Comparison of ENCODE assay signal across 8 mouse cellular contexts in the genomic region with DNA sequence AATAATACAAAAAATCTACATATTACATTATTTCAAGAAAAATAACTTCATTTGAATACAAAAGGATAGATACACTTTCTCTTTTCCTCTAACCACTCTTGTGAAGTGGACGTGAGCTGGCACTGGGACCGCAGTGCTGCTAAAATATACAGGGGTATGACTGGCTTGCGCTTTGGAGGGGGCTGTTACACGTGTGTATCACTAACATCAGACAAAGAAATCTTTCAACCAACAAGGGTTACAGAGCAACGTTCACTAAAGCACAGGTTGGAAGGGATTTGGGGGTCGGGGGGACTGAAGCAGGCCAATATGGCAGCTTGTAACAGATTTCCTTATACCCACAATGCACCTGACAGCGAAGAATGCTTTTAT.
A peak's percentile ranks its signal among the peaks of the same experiment; 100 is the strongest.
DNase-seq lines count a peak whose midpoint lies in the region; ATAC-seq and TF ChIP-seq lines count a peak whose summit lies in the region.

No protein-coding gene starts in this region.

- 67% methylated on average over 7 of the region's 7 CpGs for WGBS in heart, postnatal 0 days
- WGBS in forebrain, postnatal 0 days, result 44% methylated on average over 7 of the region's 7 CpGs
- WGBS in midbrain, embryonic 11.5 days, result 62% methylated on average over 7 of the region's 7 CpGs

- DNase-seq in heart, postnatal 0 days (ENCODE audit: low spot score), result no peak
- DNase-seq in heart, adult 9 months (ENCODE audit: low spot score in 2 of 2), result no peak
- no peak for DNase-seq in forebrain, postnatal 0 days
- DNase-seq in midbrain, embryonic 11.5 days (ENCODE audit: low spot score, missing footprints), result no peak
- no peak for DNase-seq in gastrocnemius, adult 8-10 months (ENCODE audit: low spot score in 2 of 2)
- DNase-seq in yolk sac, embryonic 10.5 days (ENCODE audit: low spot score), result no peak

- peak overlapping the region; percentile 43 for H3K4me3 ChIP-seq in heart, postnatal 0 days (ENCODE audit: low read depth, low read length)
- peak overlapping the region; percentile 8 for H3K4me3 ChIP-seq in cortical plate, adult 2 months (ENCODE audit: insufficient read depth, low read length)
- peak overlapping the region; percentile 7; the same call in 1 of the 2 replicates for H3K4me3 ChIP-seq in forebrain, postnatal 0 days (ENCODE audit: low read depth, low read length)
- peak overlapping the region; percentile 33; the same call in 1 of the 2 replicates for H3K4me3 ChIP-seq in midbrain, embryonic 11.5 days (ENCODE audit: low read depth, low read length)

- H3K36me3 ChIP-seq in heart, postnatal 0 days (replicated peaks; ENCODE audit: control insufficient read depth, insufficient read depth, low read length), result no peaks in the 10 kb centered on the region
- H3K36me3 ChIP-seq in forebrain, postnatal 0 days (ENCODE audit: insufficient read depth), result no peaks in the 10 kb centered on the region
- no peaks in the 10 kb centered on the region for H3K36me3 ChIP-seq in midbrain, embryonic 11.5 days (ENCODE audit: control insufficient read depth, insufficient read depth, low read length)

- H3K4me1 ChIP-seq in heart, postnatal 0 days (ENCODE audit: control insufficient read depth, insufficient read depth), result peaks cover 8% of the 10 kb centered on the region; the same call in 1 of the 2 replicates
- peaks cover 2% of the 10 kb centered on the region; the same call in 1 of the 2 replicates for H3K4me1 ChIP-seq in cortical plate, adult 2 months (ENCODE audit: control insufficient read depth, insufficient read depth, low read length)
- no peaks in the 10 kb centered on the region for H3K4me1 ChIP-seq in forebrain, postnatal 0 days (ENCODE audit: insufficient read depth)
- no peaks in the 10 kb centered on the region for H3K4me1 ChIP-seq in midbrain, embryonic 11.5 days (ENCODE audit: control insufficient read depth, insufficient read depth, low read length)

- no peak for TF ChIP-seq CTCF in heart, postnatal 0 days (IDR thresholded peaks at IDR 0.05; ENCODE audit: low read depth)
- TF ChIP-seq CTCF in cortical plate, adult 2 months (IDR thresholded peaks at IDR 0.05; ENCODE audit: extremely low read depth, insufficient read depth, low read length), result no peak
- TF ChIP-seq CTCF in forebrain, postnatal 0 days (IDR thresholded peaks at IDR 0.05; ENCODE audit: low read depth), result no peak

- H3K9ac ChIP-seq in heart, postnatal 0 days (replicated peaks; ENCODE audit: low read depth, low read length), result no peak overlapping the region
- H3K9ac ChIP-seq in forebrain, postnatal 0 days, result no peak overlapping the region
- no peak overlapping the region; the same call in 1 of the 2 replicates for H3K9ac ChIP-seq in midbrain, embryonic 11.5 days (ENCODE audit: low read length)

- no peak for ATAC-seq in heart, postnatal 0 days (ENCODE audit: insufficient read depth, low read depth)
- ATAC-seq in forebrain, postnatal 0 days, result no peak
- ATAC-seq in midbrain, embryonic 11.5 days (ENCODE audit: low FRiP score), result no peak
- no peak for ATAC-seq in granulocyte monocyte progenitor cell, adult 5-6 weeks (replicated peaks; ENCODE audit: poor library complexity, severe bottlenecking)

- no peaks in the 10 kb centered on the region for H3K9me3 ChIP-seq in heart, postnatal 0 days (replicated peaks; ENCODE audit: control insufficient read depth, low read length)
- no peaks in the 10 kb centered on the region for H3K9me3 ChIP-seq in forebrain, postnatal 0 days (ENCODE audit: low read length)
- no peaks in the 10 kb centered on the region for H3K9me3 ChIP-seq in midbrain, embryonic 11.5 days (ENCODE audit: control insufficient read depth, low read length)

- TF ChIP-seq POLR2A in cortical plate, adult 2 months (IDR thresholded peaks at IDR 0.05; ENCODE audit: extremely low read depth, insufficient read depth, low read length), result no peak

- no peak for TF ChIP-seq EP300 in heart, postnatal 0 days (IDR thresholded peaks at IDR 0.05; ENCODE audit: low read depth)

- H3K27me3 ChIP-seq in heart, postnatal 0 days (ENCODE audit: control insufficient read depth, insufficient read depth, low read length), result peaks cover 8% of the 10 kb centered on the region; the same call in 1 of the 2 replicates
- no peaks in the 10 kb centered on the region for H3K27me3 ChIP-seq in forebrain, postnatal 0 days (ENCODE audit: insufficient read depth, low read length)
- H3K27me3 ChIP-seq in midbrain, embryonic 11.5 days (ENCODE audit: control insufficient read depth, insufficient read depth, low read length), result no peaks in the 10 kb centered on the region

- H3K27ac ChIP-seq in heart, postnatal 0 days (ENCODE audit: low read depth), result no peak overlapping the region
- H3K27ac ChIP-seq in cortical plate, adult 2 months (ENCODE audit: insufficient read depth, low read length), result no peak overlapping the region
- no peak overlapping the region for H3K27ac ChIP-seq in forebrain, postnatal 0 days (ENCODE audit: low read depth, low read length)
- H3K27ac ChIP-seq in midbrain, embryonic 11.5 days (ENCODE audit: low read depth, low read length), result no peak overlapping the region

- H3K4me2 ChIP-seq in heart, postnatal 0 days (ENCODE audit: low read depth, low read length), result peak overlapping the region; percentile 78
- H3K4me2 ChIP-seq in forebrain, postnatal 0 days (ENCODE audit: low read depth), result peak overlapping the region; percentile 76
- peak overlapping the region; percentile 72 for H3K4me2 ChIP-seq in midbrain, embryonic 11.5 days
